Mouse (Mus musculus) layer of hippocampus, adult 2 months (tissue): ENCODE results near the gene Gucy1a1. TPM values are rescaled to one million over a fixed set of nuclear protein-coding genes. Genes with fewer than 3 reads are reported as not detected.
A peak's percentile ranks its signal among the peaks of the same experiment; 100 is the strongest.
"Not testable (repeated sequence)": the region's sequence is repeated elsewhere in the genome, so short reads cannot be mapped to it uniquely, and the experiment has no call there.

Experiments used
- DNase-seq, 2 experiments: peaks; one replicate each; pipeline ENCODE4 v3.0.0; 2022; ENCODE audit warnings: low spot score in 2 of 2
- H3K27ac ChIP-seq: fragments of 200-600 bp; 2 replicates; pipeline ENCODE4 v1.8.1; 2022
- H3K4me3 ChIP-seq: fragments of 200-600 bp; 2 replicates; pipeline ENCODE4 v1.8.1; 2022; ENCODE audit warnings: mild to moderate bottlenecking
- CTCF ChIP-seq: fragments of 200-600 bp; conservative IDR thresholded peaks from 2 replicates; pipeline ENCODE4 v1.8.1; 2022; ENCODE audit warnings: antibody characterized with exemption, mild to moderate bottlenecking, moderate library complexity
- long read RNA-seq, 2 experiments: library from polyadenylated mRNA; stranded (forward); transcript quantifications; one replicate each; pipeline ENCODE4 v2.0.0; 2021; ENCODE audit warnings: borderline mapping rate in 2 of 2
- total RNA-seq, 2 experiments: library from RNA; stranded (reverse); gene quantifications; 2 replicates each; pipeline ENCODE4 v1.2.3; 2021

The Gucy1a1 gene
- total RNA-seq: 10 to 100 TPM; 16.8 to 18.8 TPM
- long read RNA-seq, experiment 1, full-length matches to known transcripts: 5 of 8 reads
- long read RNA-seq, experiment 1, partial matches to known transcripts: 2 of 8 reads
- long read RNA-seq, experiment 1, other reads (novel, unspliced or antisense): 1 of 8 reads
- long read RNA-seq, experiment 2, full-length matches to known transcripts: 8 of 8 reads
- long read RNA-seq, experiment 2, partial matches to known transcripts: 0 of 8 reads
- long read RNA-seq, experiment 2, other reads (novel, unspliced or antisense): 0 of 8 reads

DNA sequence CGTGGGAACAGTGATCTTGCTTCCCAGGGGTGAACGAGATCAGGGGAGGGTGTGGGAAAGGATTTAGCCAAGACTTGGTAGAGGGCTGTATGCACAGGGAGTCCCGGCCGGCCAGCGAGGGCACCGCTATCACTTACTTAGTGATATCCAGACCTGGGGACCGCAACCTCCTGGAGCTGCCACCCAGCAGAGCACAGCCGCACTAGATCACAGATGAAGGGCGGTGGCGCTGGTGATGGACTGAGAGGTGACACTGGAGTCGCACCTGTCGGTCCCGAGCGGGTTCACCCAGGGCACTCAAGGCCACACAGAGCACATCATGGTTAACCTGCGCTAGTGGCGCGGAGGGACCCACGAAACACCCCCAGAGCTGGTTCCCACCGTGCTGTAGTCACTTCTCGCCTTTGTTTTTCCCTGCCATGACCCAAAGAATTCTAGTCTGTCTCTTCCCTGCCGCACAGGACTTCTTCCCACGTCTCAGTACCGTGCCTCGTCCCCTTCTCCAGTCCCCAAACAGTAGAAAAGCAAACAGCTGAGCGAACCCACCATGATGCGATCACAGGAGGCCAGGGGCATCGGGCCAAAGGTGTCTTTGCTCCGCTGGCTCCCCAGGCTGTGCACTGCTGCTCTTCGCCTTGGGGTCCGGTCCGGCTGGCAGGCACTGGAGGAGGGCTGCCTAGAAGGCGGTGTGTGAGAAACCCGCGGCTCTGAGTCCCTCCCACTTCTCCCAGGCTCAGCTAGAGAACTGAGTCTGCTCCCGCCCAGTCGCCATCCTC, at the start of gene Gucy1a1:
TSS of gene Gucy1a1 (minus strand) at position 664 of the 776 bp plus-strand sequence.
- Histone ChIP-seq H3K27ac (peak within 1 kb of the TSS; percentile 84), H3K4me3 (peak within 1 kb of the TSS; percentile 71)
- DNase-seq: peak; percentile 29 to 47
- no peak for TF ChIP-seq CTCF

DNA sequence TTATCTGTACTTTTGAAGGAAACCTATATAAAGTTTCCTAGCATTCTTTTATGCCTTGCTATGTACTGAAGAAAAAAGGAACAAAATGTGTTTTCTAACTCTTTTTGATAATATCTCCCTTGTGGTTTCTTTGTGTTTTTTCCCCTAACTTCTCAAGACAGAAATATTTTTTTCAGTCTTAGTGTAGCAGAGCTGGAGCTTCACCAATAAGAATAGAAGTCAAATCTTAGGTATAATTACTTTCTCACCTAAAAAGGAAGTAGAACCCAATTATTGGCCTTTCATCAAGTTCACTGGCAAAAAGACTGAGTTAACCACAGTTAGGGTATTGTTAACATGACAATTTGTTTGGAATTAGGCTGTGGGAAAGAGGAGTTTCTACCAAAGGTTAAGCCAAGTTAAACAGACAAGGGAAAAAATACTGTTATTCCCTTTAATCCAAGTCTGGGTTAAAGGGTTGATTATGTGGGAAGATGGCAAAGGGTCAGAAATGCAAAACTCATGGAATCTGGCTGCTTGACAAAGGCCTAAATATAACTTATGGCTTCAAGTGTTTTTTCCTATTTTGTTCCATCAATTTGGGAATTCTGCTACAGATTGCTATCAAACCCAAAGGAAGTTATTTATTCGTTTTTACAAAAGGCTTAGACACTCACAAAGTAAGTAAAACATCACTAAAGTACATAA, 46.1 kb upstream of the Gucy1a1 start:
- no peak overlapping the region for H3K4me3 ChIP-seq
- no peak for TF ChIP-seq CTCF
- no peak for DNase-seq
- no peak overlapping the region for H3K27ac ChIP-seq

DNA sequence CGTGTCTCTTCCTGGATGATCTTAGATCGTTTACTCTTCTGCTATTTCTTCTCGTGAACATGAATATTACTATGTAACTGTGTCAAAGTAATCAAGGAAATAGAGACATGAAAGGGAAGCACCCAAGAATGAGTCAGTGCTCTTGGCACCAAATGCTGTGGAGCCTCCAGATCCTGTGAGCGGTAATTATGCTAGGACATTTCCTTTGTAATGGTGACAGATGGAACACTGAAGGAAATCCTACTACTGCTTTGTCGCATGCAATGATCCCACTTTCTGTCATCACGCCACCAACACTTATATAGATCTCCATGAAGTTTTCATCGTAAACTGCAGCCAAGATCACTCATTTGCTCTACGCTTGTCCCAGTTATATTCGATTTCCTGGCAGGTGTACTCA, 40.0 kb upstream of the Gucy1a1 start:
- no peak for TF ChIP-seq CTCF
- DNase-seq: peak in 1 of 2 experiments; percentile 32
- Histone ChIP-seq H3K4me3 (no peak overlapping the region), H3K27ac (no peak overlapping the region)

DNA sequence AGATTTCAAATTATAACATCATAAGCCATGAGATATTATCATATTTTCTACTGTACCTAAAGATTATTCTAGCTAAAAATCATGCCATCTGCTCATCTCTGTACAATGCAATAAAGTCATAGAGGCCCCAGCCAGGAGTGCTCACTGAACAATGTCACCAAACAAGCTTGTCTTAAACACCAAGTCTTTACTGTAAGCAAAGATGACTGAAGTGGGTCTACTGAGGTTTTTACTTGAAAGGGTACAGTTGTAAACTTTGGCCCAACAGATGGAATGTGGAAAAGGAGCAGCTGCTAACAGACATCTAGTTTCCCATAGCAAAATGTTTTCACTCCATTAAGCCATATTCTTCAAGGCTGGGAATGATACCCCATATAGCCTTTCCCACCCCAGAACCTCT, 35.9 kb upstream of the Gucy1a1 start:
- Histone ChIP-seq H3K4me3 (no peak overlapping the region), H3K27ac (no peak overlapping the region)
- no peak for TF ChIP-seq CTCF
- DNase-seq: no peak

DNA sequence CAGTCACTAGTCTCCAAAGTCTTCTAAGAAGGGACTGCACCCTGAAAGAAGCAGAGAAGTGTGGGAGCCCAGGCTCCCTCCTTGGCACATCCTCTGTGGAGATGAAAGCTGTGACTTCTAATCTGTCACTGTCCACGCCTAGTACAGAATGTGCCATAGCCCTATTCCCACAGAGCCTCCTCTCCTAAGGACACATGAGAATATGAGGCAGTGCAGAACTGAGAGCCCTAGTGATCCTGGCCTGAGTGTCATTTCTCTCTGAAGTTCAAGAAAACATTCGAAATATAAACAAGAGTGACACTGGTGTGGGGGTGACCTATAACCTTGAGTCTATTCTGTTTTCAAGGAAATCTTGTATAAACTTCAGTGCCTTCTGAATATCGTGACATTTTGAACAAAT, 34.7 kb upstream of the Gucy1a1 start:
- no peak overlapping the region for H3K27ac ChIP-seq
- no peak for DNase-seq
- no peak for TF ChIP-seq CTCF
- no peak overlapping the region for H3K4me3 ChIP-seq

DNA sequence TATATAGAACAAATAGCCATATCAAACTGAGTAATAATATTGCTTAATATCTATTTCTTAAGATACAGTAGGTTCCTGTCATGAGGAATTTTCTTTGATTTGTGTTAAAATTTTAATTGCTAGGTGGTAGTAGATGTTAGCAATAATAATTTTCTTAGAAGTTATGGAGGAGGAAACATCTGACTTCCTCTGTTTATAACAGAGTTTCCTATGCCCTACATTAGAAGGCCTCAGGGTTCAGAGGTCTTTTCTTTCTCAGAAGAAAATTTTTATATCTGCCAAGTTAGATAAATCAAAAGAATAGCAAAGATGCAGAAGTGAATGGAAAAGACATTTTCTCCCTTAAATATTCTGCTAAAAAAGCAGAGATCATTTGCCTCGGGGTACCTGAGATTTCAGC, 29.9 kb upstream of the Gucy1a1 start:
- no peak for DNase-seq
- Histone ChIP-seq H3K4me3 (no peak overlapping the region), H3K27ac (no peak overlapping the region)
- TF ChIP-seq CTCF: no peak

DNA sequence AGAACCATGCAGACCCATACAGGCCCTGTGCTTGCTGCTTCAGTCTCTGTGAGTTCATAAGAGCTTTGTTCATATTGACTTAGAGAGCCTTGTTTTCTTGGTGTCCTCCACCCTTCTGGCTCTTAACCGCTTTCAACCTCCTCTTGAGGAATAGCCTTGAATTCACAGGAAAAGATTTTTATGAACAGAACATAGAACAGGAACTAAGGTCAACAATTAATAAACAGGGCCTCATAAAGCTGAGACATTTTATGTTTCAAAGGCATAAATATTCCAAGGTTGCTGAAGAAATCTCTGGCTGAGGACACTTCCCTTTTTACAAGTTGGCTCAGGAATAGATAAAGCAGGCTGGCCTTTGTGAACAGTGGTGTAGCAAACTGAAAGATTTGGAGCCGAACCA, 21.5 kb upstream of the Gucy1a1 start:
- DNase-seq: no peak
- Histone ChIP-seq H3K4me3 (no peak overlapping the region), H3K27ac (no peak overlapping the region)
- no peak for TF ChIP-seq CTCF

DNA sequence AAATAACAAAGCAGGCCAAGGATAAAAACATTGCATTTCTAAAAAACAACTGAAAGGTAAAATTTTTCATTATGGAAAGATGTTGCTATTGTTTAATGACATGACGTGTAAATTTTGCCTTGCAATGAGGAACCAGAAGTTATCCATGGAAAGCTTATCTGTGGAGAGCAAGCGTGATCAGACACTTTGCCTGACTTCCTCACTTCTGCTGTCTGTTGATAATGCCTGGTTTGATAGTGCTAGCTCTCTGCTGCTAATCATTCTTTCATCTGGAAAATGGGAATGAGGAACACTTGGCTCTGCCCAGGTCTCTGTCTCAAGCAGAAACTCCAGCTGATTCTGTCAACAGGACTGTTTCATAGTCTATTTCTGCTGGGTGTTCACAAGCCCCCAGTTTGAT, 20.3 kb upstream of the Gucy1a1 start:
- TF ChIP-seq CTCF: no peak
- H3K27ac ChIP-seq: no peak overlapping the region
- H3K4me3 ChIP-seq: no peak overlapping the region
- DNase-seq: no peak

DNA sequence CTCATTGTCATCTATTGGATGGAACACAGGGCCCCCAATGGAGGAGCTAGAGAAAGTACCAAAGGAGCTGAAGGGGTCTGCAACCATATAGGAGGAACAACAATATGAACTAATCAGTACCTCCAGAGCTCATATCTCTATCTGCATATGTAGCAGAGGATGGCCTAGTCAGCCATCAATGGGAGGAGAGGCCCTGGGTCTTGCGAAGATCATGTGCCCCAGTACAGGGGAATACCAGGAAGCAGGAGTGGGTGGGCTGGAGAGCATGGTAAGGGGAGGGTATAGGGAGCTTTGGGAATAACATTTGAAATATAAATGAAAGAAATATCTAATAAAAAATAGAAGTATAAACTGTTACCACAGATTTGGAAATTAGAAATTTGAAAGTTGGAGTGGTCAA, 17.4 kb upstream of the Gucy1a1 start:
- not testable (repeated sequence) for H3K27ac ChIP-seq, DNase-seq, H3K4me3 ChIP-seq

DNA sequence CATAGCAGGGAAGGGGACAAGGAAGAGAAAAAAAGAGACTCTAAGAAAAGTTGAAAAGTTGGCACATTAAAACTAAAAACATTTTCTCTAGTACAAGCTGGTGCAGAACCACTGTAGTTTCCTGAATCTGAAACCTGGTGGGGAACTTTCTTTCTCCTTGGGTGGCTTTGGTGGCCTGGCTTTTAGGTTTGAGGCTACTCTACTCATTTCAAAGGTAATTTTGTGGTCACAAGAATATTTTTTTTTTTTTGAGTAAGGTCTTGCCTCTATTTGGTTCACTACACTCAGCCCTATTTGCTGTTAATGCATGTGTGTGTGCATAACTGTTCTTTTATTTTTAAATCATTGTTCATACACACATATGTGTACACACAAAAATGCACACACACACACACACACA, 389 bp upstream of the Gucy1a1 start:
- TF ChIP-seq CTCF: no peak
- no peak for DNase-seq
- no peak overlapping the region for H3K27ac ChIP-seq
- H3K4me3 ChIP-seq: no peak overlapping the region

DNA sequence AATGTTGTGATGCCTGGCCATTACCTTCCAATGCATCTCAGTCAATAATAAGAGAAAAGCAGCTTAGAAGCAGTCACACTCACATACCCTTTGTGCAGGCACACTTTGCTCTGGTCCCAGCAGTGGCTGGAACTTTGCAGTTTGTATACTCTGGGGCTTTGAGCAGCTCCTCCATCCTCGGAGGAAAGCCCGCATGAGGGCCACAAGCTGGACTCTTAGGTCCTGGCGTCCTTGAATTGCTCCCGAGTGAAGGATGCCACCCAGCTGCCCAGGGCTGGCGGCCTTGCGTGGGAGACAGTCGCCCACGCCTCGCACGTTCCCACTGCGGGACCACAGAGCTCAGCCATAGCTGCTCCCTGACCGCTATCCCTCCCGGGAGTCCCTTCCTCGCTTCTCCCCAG, 864 bp downstream of the Gucy1a1 start:
- H3K27ac ChIP-seq: peak overlapping the region; percentile 84
- TF ChIP-seq CTCF: no peak
- peak overlapping the region; percentile 71 for H3K4me3 ChIP-seq
- no peak for DNase-seq

DNA sequence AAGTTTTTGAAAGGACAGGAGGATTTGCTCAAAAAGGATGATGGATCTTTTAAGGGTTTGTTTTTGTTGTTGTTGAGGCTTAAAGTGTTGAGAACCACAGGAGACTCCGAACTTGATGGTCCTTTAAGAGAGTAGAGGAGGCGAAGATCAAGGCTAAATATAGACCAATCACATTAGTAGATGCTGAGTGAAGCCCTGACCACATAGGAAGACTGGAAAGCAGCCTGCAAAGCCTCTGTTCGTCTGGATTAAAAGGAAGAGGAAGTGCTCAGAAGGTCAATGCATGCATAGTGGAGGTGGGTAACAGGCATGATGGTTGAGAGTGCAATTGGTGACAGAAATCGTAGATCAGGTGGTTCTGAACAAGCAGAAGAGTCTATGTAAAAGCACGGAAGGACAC, 4.8 kb downstream of the Gucy1a1 start:
- Histone ChIP-seq H3K27ac (no peak overlapping the region), H3K4me3 (no peak overlapping the region)
- no peak for TF ChIP-seq CTCF
- no peak for DNase-seq

DNA sequence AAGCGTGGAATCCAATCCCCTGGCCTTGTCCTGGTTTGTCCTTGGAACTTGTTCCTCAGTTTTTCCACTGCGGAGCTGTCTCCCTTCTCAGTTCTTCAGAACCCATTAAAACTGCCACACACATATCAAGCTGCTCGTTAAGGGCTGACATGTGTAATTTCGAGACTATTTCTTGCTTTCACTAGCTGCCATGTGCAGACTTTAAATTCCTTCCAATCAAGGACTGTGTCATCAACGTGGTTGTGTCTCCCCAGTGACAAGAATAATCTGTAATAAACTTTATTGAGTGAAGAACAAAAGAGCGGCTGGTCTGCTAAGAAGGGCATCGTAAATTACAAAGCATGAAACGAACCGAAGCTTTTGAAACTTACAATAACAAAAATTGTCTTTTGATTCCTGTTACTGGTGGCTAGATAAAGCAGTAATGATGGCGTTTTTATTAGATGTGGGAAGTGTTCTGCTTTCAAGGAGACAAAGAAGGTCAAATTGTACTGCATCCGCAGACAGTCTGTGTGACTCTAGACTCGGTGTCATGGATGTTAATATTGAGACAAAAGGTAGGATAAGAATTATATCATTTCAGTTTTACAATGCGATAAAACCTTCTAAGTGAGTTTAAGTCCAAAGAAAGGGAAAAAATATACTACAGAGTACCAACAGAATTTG, 7.5 kb downstream of the Gucy1a1 start:
- DNase-seq: no peak
- Histone ChIP-seq H3K27ac (no peak overlapping the region), H3K4me3 (no peak overlapping the region)
- TF ChIP-seq CTCF: no peak
